Mouse (Mus musculus) G1E-ER4 (cell line): ENCODE measurements around the gene Sorcs1. TPM values are rescaled to one million over a fixed set of nuclear protein-coding genes. Genes with fewer than 3 reads are reported as not detected.

Source experiments
- GATA1 ChIP-seq: IDR thresholded peaks from one replicate; pipeline ENCODE4 v1.8.0; 2012; ENCODE audit warnings: low read length, inconsistent platforms
- polyA plus RNA-seq: library from polyadenylated mRNA; stranded (reverse); fragments of >175 nt; gene quantifications from 2 replicates; pipeline ENCODE4 v1.2.3, GENCODE M21; 2012

Sorcs1 gene
- polyA plus RNA-seq, 1 experiment, result not detected

GRCm38 (mm10) chr19:50214466-50215228, 463.8 kb downstream of the Sorcs1 start:
- TF ChIP-seq GATA1, result no peak

GRCm38 (mm10) chr19:50210456-50210855, 468.0 kb downstream of the Sorcs1 start:
- TF ChIP-seq GATA1, result no peak

- no peak for TF ChIP-seq GATA1
Measured at GRCm38 (mm10) chr19:50204341-50204740, 474.1 kb downstream of the Sorcs1 start.

GRCm38 (mm10) chr19:50196592-50196991, 481.9 kb downstream of the Sorcs1 start:
- TF ChIP-seq GATA1, result no peak

GRCm38 (mm10) chr19:50185769-50186715, 492.4 kb downstream of the Sorcs1 start:
- no peak for TF ChIP-seq GATA1

- TF ChIP-seq GATA1, result no peak
Measured at GRCm38 (mm10) chr19:50184901-50185623, 493.4 kb downstream of the Sorcs1 start.

- TF ChIP-seq GATA1, result no peak
Measured at GRCm38 (mm10) chr19:50178851-50179250, 499.6 kb downstream of the Sorcs1 start.

- TF ChIP-seq GATA1, result no peak
Measured at GRCm38 (mm10) chr19:50178151-50178550, 500.3 kb downstream of the Sorcs1 start.

GRCm38 (mm10) chr19:50171849-50172248, 506.6 kb downstream of the Sorcs1 start:
- TF ChIP-seq GATA1, result no peak

- no peak for TF ChIP-seq GATA1
Measured at GRCm38 (mm10) chr19:50151111-50151510, 527.3 kb downstream of the Sorcs1 start.

- no peak for TF ChIP-seq GATA1
Measured at GRCm38 (mm10) chr19:50145919-50146318, 532.5 kb downstream of the Sorcs1 start.

GRCm38 (mm10) chr19:50141853-50142252, 536.6 kb downstream of the Sorcs1 start:
- TF ChIP-seq GATA1, result no peak

GRCm38 (mm10) chr19:50134656-50135055, 543.8 kb downstream of the Sorcs1 start:
- no peak for TF ChIP-seq GATA1

- TF ChIP-seq GATA1, result no peak
Measured at GRCm38 (mm10) chr19:50105842-50106585, 572.4 kb downstream of the Sorcs1 start.
